Mouse (Mus musculus): ENCODE measurements around the gene N4bp3.

DNA sequence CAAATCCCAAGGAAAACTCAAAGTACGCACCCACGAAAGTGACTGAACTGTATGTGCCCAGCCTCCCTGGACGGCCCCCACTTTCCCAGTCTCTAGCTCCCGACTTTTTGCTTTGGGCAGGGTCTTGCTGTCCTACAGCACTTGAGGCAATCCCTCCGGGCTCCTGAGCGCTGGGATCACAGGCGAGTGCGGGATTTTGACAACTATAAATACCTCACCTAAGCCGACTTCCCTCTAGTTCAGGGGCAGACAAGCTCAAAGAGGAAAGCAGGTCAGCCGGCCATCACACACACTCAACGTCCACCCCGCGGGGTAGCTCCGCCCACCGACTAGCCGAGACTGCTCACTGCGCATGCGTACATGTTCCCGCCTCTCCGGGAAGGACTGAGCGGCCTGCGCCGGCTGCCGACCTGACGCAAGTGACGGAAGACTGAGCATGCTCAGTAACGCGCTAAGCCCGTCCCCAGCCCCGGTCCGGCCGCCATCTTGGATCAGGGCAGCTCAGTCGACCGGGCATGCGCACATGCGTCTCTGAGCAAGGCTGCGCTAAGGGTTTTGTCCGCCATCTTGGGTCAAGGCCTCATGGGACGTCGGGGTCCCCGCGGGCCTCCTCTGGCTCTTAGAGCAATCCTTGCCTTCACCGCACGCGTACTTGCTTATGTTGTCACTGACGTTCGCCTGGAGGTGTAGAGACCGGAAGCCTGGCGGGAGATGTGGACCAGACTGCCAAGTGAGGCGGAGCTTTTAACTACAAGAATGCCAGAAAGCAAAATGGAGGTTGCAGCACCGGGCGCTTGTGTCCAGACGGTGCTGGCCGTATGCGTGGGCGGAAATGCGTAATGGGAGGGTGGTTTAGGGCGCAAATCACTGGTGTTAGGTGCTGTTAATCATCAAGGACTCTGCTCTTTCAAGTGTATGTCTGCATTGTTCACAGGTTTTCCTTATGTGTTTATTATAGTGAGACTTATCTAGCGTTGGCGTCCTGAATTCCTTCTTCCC, 38.0 kb upstream of the N4bp3 start, which contains the start of gene 0610009B22Rik:
- peak; percentile 90 for TF ChIP-seq KAT2A (IDR thresholded peaks at IDR 0.05; ENCODE audit: insufficient replicate concordance, low read length)
- TF ChIP-seq CTCF (conservative IDR thresholded peaks at IDR 0.05 in 1 of 2, IDR thresholded peaks at IDR 0.05 in 1 of 2; ENCODE audit: low read depth in 2 of 2, low read length in 2 of 2), result no peak
